Mouse (Mus musculus) ovary, postnatal 10 days (tissue): Measurements from ENCODE around the gene Angptl8.

ENCODE experiments used
- DNase-seq: peaks from one replicate; pipeline ENCODE4 v3.0.0; 2022; ENCODE audit warnings: low spot score

Gene Angptl8

GRCm38 (mm10) chr9:21816716-21817305 is 18.5 kb upstream of the Angptl8 start:
- no peak for DNase-seq

- no peak for DNase-seq
These were observed 17.2 kb upstream of the Angptl8 start for GRCm38 (mm10) chr9:21818125-21818524.

- DNase-seq = no peak
These were observed 16.7 kb upstream of the Angptl8 start for GRCm38 (mm10) chr9:21818561-21818960.

GRCm38 (mm10) chr9:21819181-21819729 is 16.1 kb upstream of the Angptl8 start:
- no peak for DNase-seq

- no peak for DNase-seq
These were observed 15.1 kb upstream of the Angptl8 start for GRCm38 (mm10) chr9:21820183-21820582.

- no peak for DNase-seq
These were observed 12.6 kb upstream of the Angptl8 start for GRCm38 (mm10) chr9:21822686-21823085.

GRCm38 (mm10) chr9:21823957-21824356 is 11.4 kb upstream of the Angptl8 start:
- DNase-seq = no peak

GRCm38 (mm10) chr9:21824366-21824765 is 10.9 kb upstream of the Angptl8 start:
- no peak for DNase-seq

GRCm38 (mm10) chr9:21829834-21830460 is 5.4 kb upstream of the Angptl8 start:
- DNase-seq = no peak

GRCm38 (mm10) chr9:21830461-21830850 is 4.9 kb upstream of the Angptl8 start:
- DNase-seq = no peak

- DNase-seq = no peak
These were observed 4.4 kb upstream of the Angptl8 start for GRCm38 (mm10) chr9:21830936-21831335.

GRCm38 (mm10) chr9:21831558-21832240 is 3.6 kb upstream of the Angptl8 start:
- no peak for DNase-seq

- no peak for DNase-seq
These were observed 2.4 kb downstream of the Angptl8 start for GRCm38 (mm10) chr9:21837690-21838089.

- DNase-seq = no peak
These were observed 4.9 kb downstream of the Angptl8 start for GRCm38 (mm10) chr9:21840115-21840787.

GRCm38 (mm10) chr9:21841340-21841739 is 6.0 kb downstream of the Angptl8 start:
- DNase-seq = no peak

- no peak for DNase-seq
These were observed 7.1 kb downstream of the Angptl8 start for GRCm38 (mm10) chr9:21842391-21842790.

GRCm38 (mm10) chr9:21843086-21843485 is 7.8 kb downstream of the Angptl8 start:
- no peak for DNase-seq

- DNase-seq = no peak
These were observed 10.2 kb downstream of the Angptl8 start for GRCm38 (mm10) chr9:21845381-21846080.

- no peak for DNase-seq
These were observed 11.5 kb downstream of the Angptl8 start for GRCm38 (mm10) chr9:21846755-21847341.

- DNase-seq = no peak
These were observed 12.1 kb downstream of the Angptl8 start for GRCm38 (mm10) chr9:21847425-21847824.

GRCm38 (mm10) chr9:21847926-21848325 is 12.6 kb downstream of the Angptl8 start:
- DNase-seq = no peak
